Mouse (Mus musculus) lung, adult 18-20 months (tissue): ENCODE data around the gene Mterf1a.
"Not testable (repeated sequence)": the region's sequence is repeated elsewhere in the genome, so short reads cannot be mapped to it uniquely, and the experiment has no call there.

Experiments
- DNase-seq, 2 experiments: peaks; one replicate each; pipeline ENCODE4 v3.0.0; 2022; ENCODE audit warnings: mixed read lengths in 2 of 2

The Mterf1a gene

GRCm38 (mm10) chr5:3893459-3894293, at the start of gene Mterf1a:
Gene Mterf1a, minus strand, starts transcription at chr5:3893933.
- DNase-seq = peak; percentile 34 to 36

DNA sequence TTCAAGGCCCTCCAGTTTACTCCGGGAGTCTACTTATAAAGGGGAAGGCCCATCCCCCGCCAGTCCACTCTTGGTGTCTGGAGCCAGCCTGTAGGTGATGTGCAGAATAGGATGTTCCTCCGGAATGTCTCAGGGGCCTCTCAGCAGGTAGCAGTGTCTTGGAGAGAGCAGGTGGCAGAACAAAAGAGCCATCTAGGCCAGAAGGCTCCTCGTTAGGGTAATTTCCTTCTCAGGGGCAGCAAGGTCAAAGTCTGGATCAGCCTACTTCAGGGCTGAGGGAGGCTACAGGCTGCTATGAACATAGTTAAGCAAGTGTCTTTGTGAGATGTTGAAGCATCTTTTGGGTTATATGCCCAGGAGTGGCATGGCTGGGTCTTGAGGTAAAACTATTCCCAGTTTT, 49.4 kb upstream of the Mterf1a start:
- not testable (repeated sequence) for DNase-seq

- DNase-seq = no peak
Observed at GRCm38 (mm10) chr5:3941240-3941639, 47.5 kb upstream of the Mterf1a start.

- DNase-seq = no peak
Observed at GRCm38 (mm10) chr5:3939335-3939734, 45.6 kb upstream of the Mterf1a start.

DNA sequence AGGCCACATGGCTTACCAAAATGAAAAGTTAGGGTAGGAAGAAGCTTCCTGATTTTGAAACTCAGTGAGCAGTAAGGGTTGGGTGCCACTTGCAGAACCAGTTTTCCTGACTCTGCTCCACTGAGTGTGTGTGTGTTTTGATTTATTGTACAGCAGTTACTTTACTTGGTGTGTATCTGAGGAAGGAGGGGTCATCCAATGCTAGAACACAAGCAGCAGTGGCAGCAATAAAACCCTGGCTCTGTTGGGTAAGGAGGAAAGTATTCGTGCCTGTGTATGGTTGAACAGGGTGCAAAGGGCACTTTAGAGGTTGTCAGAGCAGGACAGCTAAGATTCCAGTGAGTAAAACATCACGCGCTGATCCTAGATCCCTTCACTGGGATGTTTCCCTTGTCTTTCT, 45.2 kb upstream of the Mterf1a start:
- DNase-seq = no peak

DNA sequence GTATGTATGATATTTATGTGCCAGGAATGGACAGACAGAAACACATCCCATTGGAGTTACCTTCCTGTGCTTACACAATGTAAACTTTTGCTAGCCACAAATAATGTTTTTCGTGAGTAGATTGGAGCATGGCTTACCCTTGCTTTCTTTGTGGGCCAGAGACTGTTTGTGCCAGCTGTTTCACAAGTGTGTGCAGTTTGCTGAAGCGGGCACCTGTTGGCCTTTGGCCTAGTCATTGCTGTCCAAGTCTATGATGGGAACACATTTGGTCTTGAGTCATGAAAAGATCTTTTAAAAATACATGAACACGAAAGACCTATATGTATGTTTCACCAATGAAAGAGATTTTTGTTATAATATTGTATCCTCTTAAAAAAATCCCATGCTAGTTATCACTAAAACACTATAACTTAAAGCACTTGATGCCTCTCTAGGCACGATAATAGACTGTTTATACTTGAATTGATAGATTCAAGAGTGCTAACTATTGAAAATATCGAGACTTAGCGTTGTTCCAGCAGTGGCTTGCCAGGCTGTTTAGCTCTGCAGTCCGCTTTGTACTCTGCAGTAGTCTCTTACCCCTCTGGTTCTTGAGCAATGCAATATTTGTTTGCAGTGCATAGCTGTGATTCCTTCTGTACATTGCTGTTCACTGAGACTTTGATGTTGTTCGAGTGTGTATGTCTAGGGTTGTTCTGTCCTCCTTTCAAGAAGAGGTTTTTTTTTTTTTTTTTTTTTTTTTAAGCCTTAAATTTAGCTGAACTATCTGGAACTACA, 42.2 kb upstream of the Mterf1a start:
- no peak for DNase-seq

DNA sequence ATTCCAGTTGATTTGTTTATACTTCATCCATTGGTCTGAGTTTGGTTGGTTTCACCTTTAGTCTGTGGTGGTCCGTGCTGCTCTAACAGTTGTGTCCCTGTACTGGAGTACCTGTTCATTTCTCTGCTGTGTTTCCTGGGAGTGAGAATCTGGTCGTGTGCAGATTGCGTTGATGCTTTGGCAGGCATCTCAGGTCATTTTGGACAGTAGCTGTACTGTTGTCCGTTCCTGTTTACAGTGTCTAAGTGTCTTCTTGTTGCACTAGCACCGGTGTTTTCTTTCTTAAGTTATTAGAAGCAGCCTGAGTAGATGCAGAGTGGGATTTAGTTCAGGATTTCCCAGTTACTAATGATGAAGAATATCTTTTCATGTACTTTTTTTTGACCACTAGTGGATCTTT, 41.5 kb upstream of the Mterf1a start:
- no peak for DNase-seq

DNA sequence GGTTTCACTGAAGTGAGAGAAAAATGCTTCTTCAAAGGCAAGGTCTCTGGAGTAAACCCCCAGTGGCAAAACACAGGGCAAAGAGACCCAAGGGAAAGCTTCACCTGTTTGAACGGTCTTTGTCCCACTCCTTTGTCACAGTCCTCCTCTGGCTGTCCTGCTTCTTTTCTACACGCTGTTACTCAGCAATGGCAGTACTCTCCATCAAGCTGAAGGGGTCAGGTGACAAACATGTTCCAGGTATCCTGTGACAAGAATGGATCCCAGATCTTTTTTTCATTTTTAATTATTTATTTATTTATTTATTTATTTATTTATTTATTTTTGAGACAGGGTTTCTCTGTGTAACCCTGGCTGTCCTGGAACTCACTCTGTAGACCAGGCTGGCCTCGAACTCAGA, 39.8 kb upstream of the Mterf1a start:
- DNase-seq = no peak

GRCm38 (mm10) chr5:3931636-3932035, 37.9 kb upstream of the Mterf1a start:
- DNase-seq = no peak

- no peak for DNase-seq
Observed at GRCm38 (mm10) chr5:3930760-3931159, 37.0 kb upstream of the Mterf1a start.

DNA sequence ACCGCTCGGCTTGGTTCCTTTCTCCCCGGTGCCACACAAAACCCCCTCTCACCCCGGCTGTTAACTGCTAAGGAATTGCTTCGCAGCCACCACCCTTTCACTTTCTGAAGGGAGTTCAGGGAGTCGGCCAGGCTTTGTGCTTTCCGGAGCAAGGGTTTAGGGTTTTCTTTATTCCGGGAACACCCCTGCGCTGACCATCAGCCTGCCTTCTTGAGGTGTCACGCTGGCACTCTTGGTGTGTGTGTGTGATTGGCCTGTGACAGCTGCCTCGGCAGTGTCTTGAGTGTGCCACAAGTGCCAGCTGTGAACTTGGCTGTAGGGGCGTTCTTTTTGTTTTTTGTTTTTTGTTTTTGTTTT, 34.9 kb upstream of the Mterf1a start:
- peak; percentile 34 to 56 for DNase-seq

GRCm38 (mm10) chr5:3927801-3928689, 34.3 kb upstream of the Mterf1a start, which contains the start of gene Akap9:
Gene Akap9, plus strand, starts transcription at chr5:3928054.
- peak; percentile 57 to 59 for DNase-seq

GRCm38 (mm10) chr5:3926666-3927065, 32.9 kb upstream of the Mterf1a start:
- no peak for DNase-seq

DNA sequence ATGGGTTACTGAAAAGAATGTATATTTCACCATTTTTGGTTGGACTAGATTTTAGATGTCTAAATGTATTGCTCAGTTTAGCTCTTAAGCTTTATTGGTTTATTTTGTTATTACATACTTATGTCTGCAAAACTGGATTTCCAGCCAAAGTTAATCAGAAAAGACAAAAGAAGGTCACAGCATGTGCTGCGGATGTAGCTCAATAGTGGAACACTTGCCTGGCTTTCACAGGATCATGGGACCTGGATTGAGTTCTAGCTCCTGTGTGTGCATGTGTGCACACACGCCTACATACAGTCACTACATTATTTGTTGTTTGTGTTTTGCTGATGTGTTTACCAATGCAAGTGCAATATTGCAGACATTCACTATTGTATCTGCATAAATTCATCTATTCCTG, 28.6 kb upstream of the Mterf1a start:
- DNase-seq = no peak

DNA sequence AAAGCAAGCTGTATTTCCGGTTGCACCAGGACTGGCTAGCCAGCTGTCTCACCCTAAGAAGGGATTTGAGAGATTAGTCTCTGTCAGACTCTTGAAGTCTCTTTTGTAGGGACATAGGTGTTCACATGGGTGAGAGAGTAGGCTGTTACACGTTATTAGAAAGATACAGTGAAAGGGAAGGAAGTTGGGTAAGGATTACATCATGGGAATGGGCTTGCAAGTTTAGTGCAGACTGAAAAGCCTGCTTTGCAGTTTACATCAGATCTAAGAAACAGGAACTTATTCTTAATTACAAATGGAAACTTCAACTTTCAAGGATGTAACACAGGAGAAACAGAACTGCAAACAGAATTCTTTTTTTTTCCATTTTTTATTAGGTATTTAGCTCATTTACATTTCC, 11.7 kb upstream of the Mterf1a start:
- DNase-seq = no peak

DNA sequence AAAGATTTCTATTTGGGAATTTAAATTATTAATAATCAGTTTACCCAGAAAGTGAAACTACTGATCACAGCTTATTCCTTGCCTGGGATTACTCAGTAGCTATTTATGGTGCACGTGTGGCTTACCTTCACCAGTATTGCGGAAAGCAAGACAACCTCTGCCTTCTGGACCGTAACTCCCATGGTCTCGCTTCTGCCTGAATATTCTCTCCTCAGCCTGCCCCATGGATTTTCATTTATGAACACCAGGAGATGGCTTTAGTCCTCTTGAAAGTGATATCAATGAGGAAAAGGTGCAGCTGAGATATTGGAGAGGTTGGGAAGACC, 524 bp upstream of the Mterf1a start:
- DNase-seq = not testable (repeated sequence)

DNA sequence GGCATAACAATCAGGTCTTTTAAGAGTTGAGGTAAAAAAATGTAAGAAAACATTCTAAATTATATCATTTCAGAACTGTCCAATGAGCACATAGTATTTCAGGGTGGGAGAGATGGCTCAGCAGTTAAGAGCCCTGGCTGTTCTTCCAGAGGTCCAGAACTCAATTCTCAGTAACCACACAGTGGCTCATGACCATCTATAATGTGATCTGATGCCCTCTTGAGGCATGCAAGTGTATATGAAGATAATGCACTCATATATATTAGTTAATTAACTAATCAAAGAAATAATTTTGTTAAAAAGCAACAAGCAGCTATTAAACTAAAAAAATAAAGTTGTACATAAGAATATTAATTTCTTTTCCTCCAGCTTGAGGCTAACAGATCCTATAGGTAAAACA, 4.5 kb downstream of the Mterf1a start:
- DNase-seq = no peak

DNA sequence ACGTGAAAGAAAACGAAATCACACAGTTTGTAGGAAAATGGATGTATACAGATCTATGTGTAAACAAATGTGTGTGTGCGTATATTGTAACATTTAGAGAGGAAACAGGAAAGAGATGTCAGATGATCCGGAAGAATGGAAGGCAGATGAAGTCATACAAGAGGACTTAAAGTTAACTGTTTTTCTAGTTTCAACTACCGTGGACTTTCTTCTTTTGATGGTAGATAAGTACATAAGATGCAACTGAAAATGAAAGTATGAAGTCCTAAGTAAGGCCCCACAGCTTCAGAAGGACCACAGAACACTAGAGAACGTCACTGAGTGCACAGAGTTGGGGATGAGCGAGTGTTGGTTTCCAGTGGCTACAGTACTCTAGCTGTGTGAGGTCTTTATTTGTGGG, 6.9 kb downstream of the Mterf1a start:
- not testable (repeated sequence) for DNase-seq

DNA sequence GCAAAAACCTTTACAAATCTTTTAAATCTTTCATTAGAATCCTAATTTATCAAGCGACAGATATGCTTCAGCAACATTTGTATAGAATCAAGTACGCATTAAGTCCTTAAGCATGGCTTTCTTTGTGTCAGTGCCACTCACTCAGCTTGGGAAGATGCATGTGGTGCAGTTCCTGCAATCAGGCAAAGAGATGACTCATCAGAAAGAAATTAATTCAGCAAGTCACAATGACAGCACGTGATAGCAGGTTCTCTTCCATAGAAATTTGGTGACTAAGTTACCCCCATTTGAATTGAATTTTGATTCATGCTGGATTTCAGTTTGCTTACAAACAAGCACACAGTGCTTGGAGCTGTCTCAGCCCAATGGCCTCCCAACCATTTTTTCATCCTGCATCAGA, 20.2 kb downstream of the Mterf1a start:
- DNase-seq = no peak

GRCm38 (mm10) chr5:3872348-3872747, 21.4 kb downstream of the Mterf1a start:
- no peak for DNase-seq

DNA sequence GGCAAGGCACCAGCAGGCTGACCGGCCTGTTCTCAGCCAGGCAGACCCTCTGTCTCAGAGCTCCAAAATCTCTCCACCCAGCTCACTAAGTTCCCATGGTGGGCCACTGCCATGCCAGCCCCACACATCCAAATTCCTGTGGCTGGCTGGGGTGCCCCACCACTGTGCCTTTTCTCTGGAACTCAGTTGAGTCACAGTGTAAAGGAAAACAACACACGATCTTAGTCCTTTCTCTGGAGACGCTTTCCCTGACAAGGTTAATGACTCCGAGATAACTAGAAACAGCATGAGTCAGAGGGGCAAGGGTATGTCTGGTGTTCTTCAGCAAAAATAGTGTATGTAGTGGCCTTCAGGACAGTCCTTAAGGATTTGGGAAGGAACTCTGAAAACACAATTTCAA, 23.6 kb downstream of the Mterf1a start:
- DNase-seq = no peak

- no peak for DNase-seq
Observed at GRCm38 (mm10) chr5:3845026-3845425, 48.7 kb downstream of the Mterf1a start, which contains the start of gene Lrrd1. Gene Lrrd1, plus strand, starts transcription at chr5:3845173.
